Comparison of ENCODE assay signal across 12 mouse cellular contexts in genomic region chr10:38308716-38309392, GRCm38 (mm10).
DNase-seq lines count a peak whose midpoint lies in the region; ATAC-seq and TF ChIP-seq lines count a peak whose summit lies in the region.
"Had no signal": no experiment of that assay in that cellular context is flagged by ENCODE, and none has a peak within 500 bp of the region (broad histone marks: within the 10 kb centered on the region; RNA-seq: fewer than 3 reads in every experiment).

No protein-coding gene starts in this region.

- no peak for ATAC-seq in midbrain, postnatal 0 days (ENCODE audit: low FRiP score)
- no peak for ATAC-seq in midbrain, embryonic 16.5 days
- no peak; the same call in 1 of the 2 replicates for ATAC-seq in kidney, embryonic 14.5 days (ENCODE audit: low FRiP score, low TSS enrichment)
- ATAC-seq in stomach, embryonic 16.5 days (ENCODE audit: insufficient read depth, low FRiP score): peak; percentile 53; the same call in 1 of the 2 replicates
- no peak for ATAC-seq in erythroblast, adult 5-6 weeks (replicated peaks; ENCODE audit: low FRiP score, poor library complexity, severe bottlenecking)
- ATAC-seq: forebrain, postnatal 0 days; midbrain, embryonic 13.5 days had no signal

- H3K4me3 ChIP-seq in midbrain, postnatal 0 days (ENCODE audit: low read depth, low read length): no peak overlapping the region
- H3K4me3 ChIP-seq in midbrain, embryonic 16.5 days (ENCODE audit: low read depth, low read length): no peak overlapping the region
- H3K4me3 ChIP-seq in kidney, embryonic 14.5 days (ENCODE audit: low read length): no peak overlapping the region
- no peak overlapping the region for H3K4me3 ChIP-seq in stomach, embryonic 16.5 days (replicated peaks; ENCODE audit: low read length)
- H3K4me3 ChIP-seq: hindbrain, embryonic 12.5 days; midbrain, embryonic 13.5 days had no signal

- no peaks in the 10 kb centered on the region for H3K4me1 ChIP-seq in midbrain, postnatal 0 days (ENCODE audit: insufficient read depth, low read length)
- no peaks in the 10 kb centered on the region; the same call in 1 of the 2 replicates for H3K4me1 ChIP-seq in midbrain, embryonic 16.5 days (ENCODE audit: control insufficient read depth, insufficient read depth, low read length)
- no peaks in the 10 kb centered on the region for H3K4me1 ChIP-seq in kidney, embryonic 14.5 days (ENCODE audit: control insufficient read depth, insufficient read depth, low read length)
- H3K4me1 ChIP-seq in stomach, embryonic 16.5 days (ENCODE audit: control insufficient read depth, insufficient read depth, low read length): no peaks in the 10 kb centered on the region
- H3K4me1 ChIP-seq: hindbrain, embryonic 12.5 days had no signal

- no peaks in the 10 kb centered on the region for H3K36me3 ChIP-seq in midbrain, postnatal 0 days (ENCODE audit: insufficient read depth, low read length)
- no peaks in the 10 kb centered on the region for H3K36me3 ChIP-seq in midbrain, embryonic 16.5 days (ENCODE audit: control insufficient read depth, insufficient read depth, low read length)
- H3K36me3 ChIP-seq in kidney, embryonic 14.5 days (ENCODE audit: control insufficient read depth, insufficient read depth, low read length): no peaks in the 10 kb centered on the region
- H3K36me3 ChIP-seq in stomach, embryonic 16.5 days (ENCODE audit: control insufficient read depth, insufficient read depth, low read length): no peaks in the 10 kb centered on the region
- H3K36me3 ChIP-seq: hindbrain, embryonic 12.5 days; midbrain, embryonic 13.5 days had no signal

- DNase-seq in gastrocnemius, adult 18-20 months (ENCODE audit: low spot score): peak; percentile 10
- DNase-seq in gastrocnemius, postnatal 14 days: no peak
- DNase-seq in midbrain, postnatal 0 days (ENCODE audit: low spot score): peak; percentile 12
- DNase-seq in natural killer cell, adult 2 months (ENCODE audit: low spot score in 2 of 2): no peak
- DNase-seq: cerebellum, adult 2 months; forebrain, postnatal 0 days had no signal

- 49% methylated on average over 5 of the region's 5 CpGs for WGBS in midbrain, postnatal 0 days
- 44% methylated on average over 5 of the region's 5 CpGs for WGBS in midbrain, embryonic 16.5 days
- WGBS in kidney, embryonic 14.5 days: 46% methylated on average over 5 of the region's 5 CpGs
- 35% methylated on average over 5 of the region's 5 CpGs for WGBS in stomach, embryonic 16.5 days

- no peak overlapping the region for H3K9ac ChIP-seq in midbrain, postnatal 0 days (replicated peaks; ENCODE audit: low read length, poor library complexity, severe bottlenecking)
- no peak overlapping the region for H3K9ac ChIP-seq in midbrain, embryonic 16.5 days (ENCODE audit: low read depth, low read length)
- no peak overlapping the region for H3K9ac ChIP-seq in kidney, embryonic 14.5 days (ENCODE audit: low read depth, low read length)
- no peak overlapping the region for H3K9ac ChIP-seq in stomach, embryonic 16.5 days (ENCODE audit: low read length)
- H3K9ac ChIP-seq: forebrain, postnatal 0 days; hindbrain, embryonic 12.5 days; midbrain, embryonic 13.5 days had no signal

- intact Hi-C loops in gastrocnemius, postnatal 14 days (cut with DNase I; ENCODE audit: low total_unique reads): no loop called here

- H3K4me2 ChIP-seq in midbrain, postnatal 0 days (ENCODE audit: low read depth, low read length, poor library complexity, severe bottlenecking): no peak overlapping the region
- H3K4me2 ChIP-seq in midbrain, embryonic 16.5 days (ENCODE audit: low read length): no peak overlapping the region
- H3K4me2 ChIP-seq in kidney, embryonic 14.5 days (replicated peaks; ENCODE audit: low read depth, low read length): no peak overlapping the region
- H3K4me2 ChIP-seq in stomach, embryonic 16.5 days (ENCODE audit: low read depth, low read length): no peak overlapping the region
- H3K4me2 ChIP-seq: hindbrain, embryonic 12.5 days; midbrain, embryonic 13.5 days had no signal

- no peaks in the 10 kb centered on the region for H3K27me3 ChIP-seq in midbrain, postnatal 0 days (ENCODE audit: insufficient read depth, low read length)
- H3K27me3 ChIP-seq in midbrain, embryonic 16.5 days (ENCODE audit: control insufficient read depth, insufficient read depth, low read depth, low read length): no peaks in the 10 kb centered on the region
- H3K27me3 ChIP-seq in kidney, embryonic 14.5 days (ENCODE audit: control insufficient read depth, insufficient read depth, low read length): no peaks in the 10 kb centered on the region
- H3K27me3 ChIP-seq in stomach, embryonic 16.5 days (ENCODE audit: control insufficient read depth, insufficient read depth, low read length): no peaks in the 10 kb centered on the region
- H3K27me3 ChIP-seq: hindbrain, embryonic 12.5 days; midbrain, embryonic 13.5 days had no signal

- H3K27ac ChIP-seq in midbrain, postnatal 0 days (ENCODE audit: low read depth, low read length): no peak overlapping the region
- H3K27ac ChIP-seq in midbrain, embryonic 16.5 days (ENCODE audit: low read length): no peak overlapping the region
- peak overlapping the region; percentile 55; the same call in 1 of the 2 replicates for H3K27ac ChIP-seq in kidney, embryonic 14.5 days (ENCODE audit: low read depth, low read length)
- no peak overlapping the region; the same call in none of the 2 replicates for H3K27ac ChIP-seq in stomach, embryonic 16.5 days (ENCODE audit: low read length)
- H3K27ac ChIP-seq: hindbrain, embryonic 12.5 days; midbrain, embryonic 13.5 days had no signal

- no peak for TF ChIP-seq CTCF in midbrain, postnatal 0 days (IDR thresholded peaks at IDR 0.05)

- H3K9me3 ChIP-seq in midbrain, postnatal 0 days (ENCODE audit: low read length): no peaks in the 10 kb centered on the region
- no peaks in the 10 kb centered on the region for H3K9me3 ChIP-seq in midbrain, embryonic 16.5 days (replicated peaks; ENCODE audit: control insufficient read depth, low read length, poor library complexity, severe bottlenecking)
- H3K9me3 ChIP-seq in kidney, embryonic 14.5 days (ENCODE audit: control insufficient read depth, low read length): no peaks in the 10 kb centered on the region
- no peaks in the 10 kb centered on the region for H3K9me3 ChIP-seq in stomach, embryonic 16.5 days (replicated peaks; ENCODE audit: control insufficient read depth, low read length)
- H3K9me3 ChIP-seq: hindbrain, embryonic 12.5 days; midbrain, embryonic 13.5 days had no signal

Comparison
In these comparisons a context has a peak if more than half of its experiments do, and no peak if none do; other contexts are left out.
1. DNase-seq: peak in gastrocnemius, adult 18-20 months (single experiment) and midbrain, postnatal 0 days (single experiment); none in gastrocnemius, postnatal 14 days (single experiment) and natural killer cell, adult 2 months (0 of 2).